Mouse (Mus musculus): ENCODE data around the gene Tiam1.

GRCm38 (mm10) chr16:90191289-90191688 is 47.7 kb upstream of the Tiam1 start:
- no peak for TF ChIP-seq CTCF (IDR thresholded peaks at IDR 0.05; ENCODE audit: low read depth, low read length)
- no peak for TF ChIP-seq TAL1 (conservative IDR thresholded peaks at IDR 0.05; ENCODE audit: low read depth, low read length)
- no peak for TF ChIP-seq GATA1 (IDR thresholded peaks at IDR 0.05; ENCODE audit: borderline replicate concordance, low read length)
- TF ChIP-seq GATA2 (IDR thresholded peaks at IDR 0.05; ENCODE audit: borderline replicate concordance, low read depth, low read length) = no peak
